Mouse (Mus musculus) B cell, adult 2 months (primary cell): Measurements from ENCODE around the gene Cebpg.
A peak's percentile ranks its signal among the peaks of the same experiment; 100 is the strongest.

ENCODE experiments used
- DNase-seq, 2 experiments: peaks; one replicate each; pipeline ENCODE4 v3.0.0; 2022

Gene Cebpg

DNA sequence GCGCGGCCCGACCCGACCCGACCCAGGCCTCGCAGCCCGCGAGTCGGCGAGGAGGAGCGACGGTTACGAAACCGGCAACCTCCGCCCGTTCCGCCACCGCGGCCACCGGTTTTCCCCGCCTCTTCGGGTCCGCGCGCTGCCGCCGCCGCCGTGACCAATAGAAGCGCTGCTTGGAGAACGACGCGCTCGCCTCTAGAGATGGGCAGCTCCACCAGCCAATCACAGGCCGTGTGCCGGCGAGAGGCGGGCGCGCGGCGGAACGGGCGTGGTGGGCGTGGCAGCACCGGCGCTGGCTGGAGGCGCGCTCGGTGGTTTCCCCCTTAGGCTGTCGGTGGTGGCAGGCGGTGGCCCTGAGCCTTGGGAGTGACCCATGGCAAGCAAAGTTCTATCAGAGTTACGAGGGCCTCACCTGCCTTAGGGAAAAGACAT lies at the start of gene Cebpg:
Cebpg (minus strand) TSS at position 138 of the 429 bp plus-strand sequence.
- DNase-seq: peak; percentile 97

GRCm38 (mm10) chr7:35099528-35099927 lies 43.2 kb upstream of the Cebpg start:
- no peak for DNase-seq

DNA sequence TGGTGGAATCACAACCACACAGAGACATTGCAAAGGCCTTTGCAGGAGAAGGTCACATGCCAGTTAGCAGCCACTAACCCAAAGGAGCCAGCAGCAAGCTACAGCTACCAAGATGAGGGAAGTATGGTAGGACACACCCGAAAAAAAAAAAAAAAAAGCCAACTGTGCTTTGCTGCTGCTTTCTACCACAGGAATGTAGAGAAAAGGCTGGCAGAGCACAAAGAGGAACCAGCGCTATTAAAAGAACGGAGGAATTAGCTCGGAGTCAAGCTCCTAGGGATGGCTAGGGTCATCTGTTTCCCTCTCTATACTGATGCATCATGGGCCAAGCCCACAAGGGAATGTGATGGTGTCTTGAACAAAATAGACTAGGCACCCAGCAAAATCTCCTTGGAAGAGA lies 42.4 kb upstream of the Cebpg start:
- DNase-seq: no peak

GRCm38 (mm10) chr7:35094975-35095678 lies 38.8 kb upstream of the Cebpg start:
- DNase-seq: no peak

DNA sequence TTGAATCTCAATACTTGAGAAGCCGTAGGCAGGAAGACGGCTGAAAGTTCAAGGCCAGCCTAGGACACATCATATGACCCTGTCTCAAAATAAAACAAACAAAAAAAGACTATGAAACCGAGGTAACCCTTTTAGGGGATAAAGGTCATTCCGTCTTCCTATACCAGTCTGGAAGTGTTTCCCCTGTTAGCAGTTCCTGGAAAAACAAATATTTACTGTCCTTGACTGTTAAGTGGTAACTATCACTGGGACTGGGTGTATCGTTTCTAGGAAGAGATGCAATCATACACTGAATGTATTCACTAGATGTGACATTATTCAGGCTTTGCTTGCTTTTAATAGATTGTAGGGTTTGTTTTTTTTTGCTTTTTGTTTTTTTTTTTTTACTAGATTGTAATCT lies 34.2 kb upstream of the Cebpg start:
- no peak for DNase-seq

- DNase-seq: no peak
These were observed 30.0 kb upstream of the Cebpg start for GRCm38 (mm10) chr7:35086271-35086861.

GRCm38 (mm10) chr7:35084565-35085360 lies 28.4 kb upstream of the Cebpg start:
- DNase-seq: no peak

DNA sequence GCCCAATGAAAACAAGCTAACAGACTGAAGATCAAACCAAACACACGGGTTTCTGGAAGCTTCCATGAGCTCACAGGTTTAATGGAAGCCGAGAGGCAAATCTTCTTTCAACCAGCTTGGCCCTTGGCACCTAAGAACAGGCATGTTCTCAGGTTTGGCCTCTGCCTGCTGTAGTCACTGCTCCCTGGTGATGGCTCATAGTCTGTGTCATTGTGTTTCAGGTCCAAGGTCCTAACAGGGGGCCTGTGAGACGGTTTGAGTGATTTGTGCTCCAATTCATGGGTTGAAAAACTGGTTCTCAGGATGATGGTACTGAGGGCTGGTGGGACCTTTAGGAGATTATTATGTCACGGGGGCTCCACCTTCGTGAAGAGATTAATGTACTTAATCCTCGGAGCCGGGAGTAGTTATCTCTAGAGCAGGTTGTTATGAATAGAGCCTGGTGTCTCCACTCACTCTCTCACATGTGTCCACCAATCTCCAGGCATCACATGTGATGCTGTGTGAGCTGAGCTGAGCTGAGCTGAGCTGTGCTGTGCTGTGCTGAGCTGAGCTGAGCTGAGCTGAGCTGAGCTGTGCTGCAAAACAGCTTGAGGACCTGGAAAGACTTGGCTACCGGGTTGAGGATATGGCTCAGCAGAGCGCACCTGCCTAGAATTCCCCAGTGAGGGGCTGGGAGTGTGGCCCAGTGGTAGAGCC lies 25.2 kb upstream of the Cebpg start:
- DNase-seq: no peak

GRCm38 (mm10) chr7:35080843-35081338 lies 24.5 kb upstream of the Cebpg start:
- no peak for DNase-seq

GRCm38 (mm10) chr7:35076645-35077044 lies 20.3 kb upstream of the Cebpg start:
- DNase-seq: no peak

- no peak for DNase-seq
These were observed 10.4 kb upstream of the Cebpg start for GRCm38 (mm10) chr7:35066640-35067212.

DNA sequence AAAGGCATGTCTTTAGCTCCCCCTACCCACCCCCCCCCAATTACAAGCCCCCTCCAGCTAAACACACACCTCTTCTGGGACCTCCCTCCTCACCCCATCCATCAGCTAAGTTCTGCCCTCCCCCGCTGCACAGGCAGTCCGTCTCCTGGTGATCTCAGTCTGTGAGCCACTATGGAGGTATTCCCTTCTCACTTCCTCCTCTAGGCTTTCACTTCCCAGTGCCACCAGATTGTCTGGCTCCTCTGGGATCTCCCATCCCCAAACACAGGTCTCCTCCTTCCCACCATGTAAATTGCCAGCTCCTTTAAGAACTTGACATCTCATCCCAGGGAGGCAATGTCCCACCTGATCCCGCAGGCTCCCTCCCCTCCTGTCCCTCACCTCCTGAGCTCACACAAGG lies 9.6 kb upstream of the Cebpg start:
- DNase-seq: no peak

DNA sequence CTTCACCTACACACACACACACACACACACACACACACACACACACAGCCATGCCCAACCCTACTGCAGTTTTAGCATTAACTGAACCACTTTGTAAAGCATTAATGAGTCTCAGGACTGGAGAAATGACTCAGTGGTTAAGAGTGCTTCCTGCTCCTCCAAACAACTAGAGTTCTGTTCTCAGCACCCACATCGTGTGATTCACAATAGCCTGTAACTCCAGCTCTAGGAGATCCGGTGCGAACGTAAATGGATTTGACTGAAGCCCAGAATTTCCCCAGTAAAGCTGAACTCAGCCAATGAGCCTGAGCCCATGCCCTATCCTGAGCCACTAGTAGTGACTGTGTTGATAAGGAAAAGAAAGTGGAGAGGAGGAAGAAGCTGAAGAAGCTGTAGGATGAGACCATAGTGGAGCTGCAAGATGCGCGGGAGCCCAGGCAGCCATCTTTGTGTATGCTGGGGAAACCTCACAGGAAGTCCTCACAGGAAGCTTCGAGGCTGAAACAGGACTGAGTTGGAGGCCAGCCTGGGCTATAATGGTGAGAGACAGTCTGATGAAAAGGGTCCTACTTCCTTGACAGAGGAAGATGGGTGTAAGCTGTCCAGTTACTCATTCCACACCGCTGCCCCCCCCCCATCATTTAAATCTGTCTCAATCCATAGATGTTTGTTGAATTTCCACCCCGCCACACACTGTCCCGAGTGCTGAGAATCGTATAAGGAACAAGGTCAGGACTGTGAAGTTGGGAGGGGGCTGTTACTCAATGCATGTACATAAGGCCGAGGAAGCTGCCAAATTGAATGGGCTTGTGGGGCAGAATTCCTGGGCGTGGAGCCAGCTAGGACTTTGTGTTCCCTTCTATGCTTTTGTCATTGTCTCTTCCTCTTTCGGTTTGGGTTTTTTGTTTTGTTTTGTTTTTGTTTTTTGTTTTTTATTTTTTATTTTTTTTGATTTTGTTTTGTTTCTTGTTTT lies 8.2 kb upstream of the Cebpg start:
- no peak for DNase-seq

DNA sequence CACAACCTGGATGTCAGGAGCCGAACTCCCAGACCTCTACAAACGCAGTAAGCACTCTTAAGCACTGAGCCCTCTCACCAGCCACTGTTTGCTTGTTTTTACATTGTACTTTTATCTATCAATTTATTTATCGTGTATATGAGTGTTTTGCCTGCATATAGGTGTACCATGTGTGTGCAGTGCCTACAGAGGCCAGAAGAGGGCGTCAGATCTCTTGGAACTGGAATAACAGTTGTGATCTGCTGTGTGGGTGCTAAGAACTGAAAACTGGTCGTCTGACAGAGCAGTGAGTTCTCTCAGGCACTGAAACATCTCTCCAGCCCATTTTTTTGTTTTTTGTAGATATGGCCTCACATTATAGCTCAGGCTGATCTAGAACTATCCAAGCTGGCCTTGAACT lies 3.1 kb upstream of the Cebpg start:
- DNase-seq: no peak

DNA sequence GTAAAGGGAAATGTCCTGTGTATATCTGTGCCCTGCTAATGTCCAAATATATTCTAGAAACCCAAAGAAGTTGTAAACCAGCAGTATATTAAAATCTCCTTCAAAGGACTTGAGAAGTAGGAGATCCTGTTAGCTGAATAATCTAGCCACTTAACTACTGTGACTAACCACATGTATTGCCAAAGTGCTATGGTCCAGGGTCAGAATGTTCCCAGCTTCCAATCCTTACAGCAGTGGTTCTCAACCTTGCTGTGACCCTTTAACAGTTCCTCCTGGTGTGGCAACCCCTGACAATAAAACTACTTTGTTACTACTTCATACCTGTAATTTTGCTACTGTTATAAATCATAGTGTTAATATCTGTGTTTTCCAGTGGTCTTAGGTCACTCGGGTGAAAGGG lies 2.0 kb upstream of the Cebpg start:
- no peak for DNase-seq

- DNase-seq: no peak
These were observed 1.2 kb upstream of the Cebpg start for GRCm38 (mm10) chr7:35057569-35057968.

DNA sequence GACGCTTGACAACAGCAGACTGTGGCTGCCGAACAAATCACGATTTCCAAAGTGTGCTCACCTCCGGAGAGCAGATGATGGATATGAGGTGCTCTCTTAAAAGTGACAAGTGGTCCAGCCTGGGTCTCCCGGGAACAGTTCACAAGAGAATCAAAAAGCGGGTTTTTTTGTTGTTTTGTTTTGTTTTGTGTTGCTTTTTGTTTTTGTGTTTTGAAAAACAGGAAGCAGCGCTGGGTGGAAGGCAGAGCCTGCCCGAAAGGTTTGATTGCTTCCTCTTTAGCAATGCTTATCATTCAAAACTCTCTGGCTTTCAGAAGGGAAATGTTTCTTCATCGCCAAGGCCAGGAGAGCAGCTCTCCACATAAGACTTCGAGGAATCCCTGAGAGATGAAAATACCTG lies 626 bp upstream of the Cebpg start:
- DNase-seq: peak; percentile 54 to 62

- DNase-seq: no peak
These were observed 546 bp downstream of the Cebpg start for GRCm38 (mm10) chr7:35055619-35056435.

GRCm38 (mm10) chr7:35054977-35055618 lies 1.3 kb downstream of the Cebpg start:
- no peak for DNase-seq

- no peak for DNase-seq
These were observed 2.1 kb downstream of the Cebpg start for GRCm38 (mm10) chr7:35054286-35054685.
